Mouse (Mus musculus): Measurements from ENCODE around the gene Vmn2r110. TPM values are rescaled to one million over a fixed set of nuclear protein-coding genes. Genes with fewer than 3 reads are reported as not detected.

The Vmn2r110 gene
- not detected in 2 replicates for polyA plus RNA-seq (2012; rRNA removed)

GRCm38 (mm10) chr17:20596323-20596722 is at the start of gene Vmn2r110:
Vmn2r110 (minus strand) TSS chr17:20596423.
- TF ChIP-seq CTCF (IDR thresholded peaks at IDR 0.05; ENCODE audit: insufficient read depth, low read length) (no peak), POLR2A (IDR thresholded peaks at IDR 0.05; ENCODE audit: borderline replicate concordance, extremely low read depth, low read depth, low read length) (no peak)
- Histone ChIP-seq H3K4me3 (replicated peaks; ENCODE audit: extremely low read depth, low read depth, low read length) (no peak within 1 kb of the TSS), H3K4me1 (ENCODE audit: control insufficient read depth, insufficient read depth, low read length) (no peaks in the 10 kb centered on the region)
- WGBS = 15% methylated on average over 1 of the region's 1 CpGs
- DNase-seq = no peak

DNA sequence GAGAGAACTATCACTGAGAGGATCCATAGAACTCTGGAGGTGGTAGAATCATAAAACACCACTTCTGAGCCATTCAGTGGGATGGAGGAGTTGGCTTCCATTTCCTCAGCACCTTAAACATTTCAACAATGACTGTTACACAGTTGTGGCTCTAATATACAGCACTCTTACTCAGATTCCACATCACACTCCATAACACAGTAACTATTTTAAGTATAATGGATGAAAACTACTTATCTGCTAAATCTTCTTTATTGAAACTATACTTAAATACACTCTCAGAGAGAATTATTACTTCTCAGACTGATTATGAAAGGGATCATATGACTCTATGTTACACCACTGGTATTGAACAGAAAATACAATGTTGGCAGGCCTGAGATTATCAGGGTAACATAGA is 28.6 kb upstream of the Vmn2r110 start, which contains the start of gene Fpr-rs3:
Gene Fpr-rs3, minus strand, starts transcription at position 101 of the 400 bp plus-strand sequence.
- no peaks in the 10 kb centered on the region for H3K4me1 ChIP-seq (ENCODE audit: control insufficient read depth, insufficient read depth, low read length)
- DNase-seq = no peak
- TF ChIP-seq CTCF (IDR thresholded peaks at IDR 0.05; ENCODE audit: insufficient read depth, low read length) (no peak), POLR2A (IDR thresholded peaks at IDR 0.05; ENCODE audit: borderline replicate concordance, extremely low read depth, low read depth, low read length) (no peak)
- no peak within 1 kb of the TSS for H3K4me3 ChIP-seq (replicated peaks; ENCODE audit: extremely low read depth, low read depth, low read length)

DNA sequence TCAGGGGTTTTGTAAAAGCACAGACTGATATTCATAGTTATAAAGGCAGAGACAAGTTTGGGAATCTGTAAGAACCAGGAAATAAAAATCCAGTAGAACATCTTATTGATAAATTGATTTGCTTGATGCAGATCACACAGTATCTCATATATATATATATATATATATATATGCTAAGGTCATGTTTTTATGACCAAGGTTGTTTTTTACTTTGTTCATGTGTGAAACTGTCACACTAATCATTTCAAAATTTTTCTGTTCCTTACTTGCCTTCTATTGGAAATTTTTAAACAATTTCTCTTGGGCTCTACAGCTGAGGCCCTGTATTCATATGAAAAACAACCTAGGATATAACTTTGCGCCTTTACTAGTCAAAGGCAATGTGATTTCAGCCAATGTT is 31.6 kb downstream of the Vmn2r110 start, which contains the start of gene Vmn2r109:
Gene Vmn2r109, minus strand, starts transcription at position 101 of the 400 bp plus-strand sequence.
- DNase-seq = no peak
- Histone ChIP-seq H3K4me3 (replicated peaks; ENCODE audit: extremely low read depth, low read depth, low read length) (no peak within 1 kb of the TSS), H3K4me1 (ENCODE audit: control insufficient read depth, insufficient read depth, low read length) (no peaks in the 10 kb centered on the region)
- no peak for TF ChIP-seq CTCF (IDR thresholded peaks at IDR 0.05; ENCODE audit: insufficient read depth, low read length)
- no peak for TF ChIP-seq POLR2A (IDR thresholded peaks at IDR 0.05; ENCODE audit: borderline replicate concordance, extremely low read depth, low read depth, low read length)
- 90% methylated on average over 1 of the region's 1 CpGs for WGBS

Other genes starting within 250 kb of the Vmn2r110 start
- not detected in 2 replicates for gene Vmn1r224, start 182.3 kb downstream of the Vmn2r110 start, polyA plus RNA-seq (2012; rRNA removed)
- not detected in 2 replicates for gene Vmn2r108, start 115.1 kb downstream of the Vmn2r110 start, polyA plus RNA-seq (2012; rRNA removed)
- not detected in 2 replicates for gene Vmn1r225, start 98.3 kb downstream of the Vmn2r110 start, polyA plus RNA-seq (2012; rRNA removed)
- not detected in 2 replicates for gene Vmn2r109, start 31.7 kb downstream of the Vmn2r110 start, polyA plus RNA-seq (2012; rRNA removed)
- gene Fpr-rs3, start 28.5 kb upstream of the Vmn2r110 start, polyA plus RNA-seq (2012; rRNA removed) = not detected in 2 replicates
- not detected in 2 replicates for gene Vmn1r226, start 86.4 kb upstream of the Vmn2r110 start, polyA plus RNA-seq (2012; rRNA removed)
- not detected in 2 replicates for gene Vmn1r227, start 133.4 kb upstream of the Vmn2r110 start, polyA plus RNA-seq (2012; rRNA removed)
- gene Vmn1r228, start 189.7 kb upstream of the Vmn2r110 start, polyA plus RNA-seq (2012; rRNA removed) = not detected in 2 replicates
- gene Vmn1r229, start 215.1 kb upstream of the Vmn2r110 start, polyA plus RNA-seq (2012; rRNA removed) = not detected in 2 replicates
- not detected in 2 replicates for gene Vmn1r230, start 244.0 kb upstream of the Vmn2r110 start, polyA plus RNA-seq (2012; rRNA removed)